Mouse (Mus musculus): ENCODE data around the gene Dpp4. TPM values are rescaled to one million over a fixed set of nuclear protein-coding genes. Genes with fewer than 3 reads are reported as not detected.

Gene Dpp4
- polyA plus RNA-seq, 1 experiment = not detected

DNA sequence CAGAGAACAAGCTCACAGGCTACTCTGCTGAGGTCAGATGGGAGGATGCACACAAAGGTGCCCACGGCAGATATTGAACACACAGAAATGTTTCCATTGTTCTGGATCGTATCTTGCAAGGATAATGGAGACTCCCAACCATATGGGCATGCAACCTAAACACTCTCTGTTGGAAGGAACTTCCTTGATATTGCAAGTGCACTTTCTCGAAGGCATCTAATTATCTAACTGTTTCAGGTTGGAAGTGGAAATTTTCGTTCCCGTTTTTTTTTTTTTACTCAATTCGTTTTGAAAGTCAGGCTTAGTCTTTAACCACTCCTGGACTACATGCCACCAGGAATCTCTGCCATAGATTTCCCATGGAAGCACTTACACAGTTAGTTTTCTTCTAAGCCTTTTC lies 51.2 kb downstream of the Dpp4 start:
- peaks cover 3% of the 10 kb centered on the region for H3K27me3 ChIP-seq (ENCODE audit: control insufficient read depth, insufficient read depth, insufficient read length)
- no peaks in the 10 kb centered on the region for H3K79me3 ChIP-seq (ENCODE audit: low read depth)
- H3ac ChIP-seq (ENCODE audit: control insufficient read depth, insufficient read length, low read depth) = no peak overlapping the region
- H3K36me3 ChIP-seq (ENCODE audit: control insufficient read depth, insufficient read depth) = no peaks in the 10 kb centered on the region
- H3K4me3 ChIP-seq (ENCODE audit: insufficient read depth, poor library complexity, severe bottlenecking) = no peak overlapping the region
- no peak for TF ChIP-seq MAX (IDR thresholded peaks at IDR 0.05)
- H3K79me2 ChIP-seq (ENCODE audit: control insufficient read depth, insufficient read depth) = no peaks in the 10 kb centered on the region

GRCm38 (mm10) chr2:62357259-62357658 lies 54.8 kb downstream of the Dpp4 start:
- H3K36me3 ChIP-seq (ENCODE audit: control insufficient read depth, insufficient read depth) = no peaks in the 10 kb centered on the region
- no peaks in the 10 kb centered on the region for H3K79me3 ChIP-seq (ENCODE audit: low read depth)
- H3K27me3 ChIP-seq (ENCODE audit: control insufficient read depth, insufficient read depth, insufficient read length) = peaks cover 3% of the 10 kb centered on the region
- TF ChIP-seq USF1 (IDR thresholded peaks at IDR 0.05; ENCODE audit: low read depth) = no peak
- no peak for TF ChIP-seq MYOG (IDR thresholded peaks at IDR 0.05; ENCODE audit: control insufficient read depth, extremely low read depth, insufficient read length)
- no peak for TF ChIP-seq CEBPB (IDR thresholded peaks at IDR 0.05; ENCODE audit: low read depth)
- no peak for TF ChIP-seq FOSL1 (IDR thresholded peaks at IDR 0.05; ENCODE audit: insufficient read depth, low read length, poor library complexity, severe bottlenecking)
- TF ChIP-seq MYOD1 (IDR thresholded peaks at IDR 0.05; ENCODE audit: control insufficient read depth, insufficient read length, low read depth) = no peak
- TF ChIP-seq MAX (IDR thresholded peaks at IDR 0.05) = no peak
- no peak for TF ChIP-seq CTCF (IDR thresholded peaks at IDR 0.05; ENCODE audit: control insufficient read depth, insufficient read depth, insufficient read length)
- H3K79me2 ChIP-seq (ENCODE audit: control insufficient read depth, insufficient read depth) = no peaks in the 10 kb centered on the region
- no peak overlapping the region for H3K4me3 ChIP-seq (ENCODE audit: insufficient read depth, poor library complexity, severe bottlenecking)
- no peak overlapping the region for H3ac ChIP-seq (ENCODE audit: control insufficient read depth, insufficient read length, low read depth)

- H3K79me3 ChIP-seq (ENCODE audit: low read depth) = no peaks in the 10 kb centered on the region
- H3K4me3 ChIP-seq (ENCODE audit: insufficient read depth, poor library complexity, severe bottlenecking) = no peak overlapping the region
- H3ac ChIP-seq (ENCODE audit: control insufficient read depth, insufficient read length, low read depth) = no peak overlapping the region
- H3K79me2 ChIP-seq (ENCODE audit: control insufficient read depth, insufficient read depth) = no peaks in the 10 kb centered on the region
- no peaks in the 10 kb centered on the region for H3K27me3 ChIP-seq (ENCODE audit: control insufficient read depth, insufficient read depth, insufficient read length)
- TF ChIP-seq MYOG (IDR thresholded peaks at IDR 0.05; ENCODE audit: control insufficient read depth, extremely low read depth, insufficient read length) = no peak
- no peak for TF ChIP-seq CEBPB (IDR thresholded peaks at IDR 0.05; ENCODE audit: low read depth)
- TF ChIP-seq MYOD1 (IDR thresholded peaks at IDR 0.05; ENCODE audit: control insufficient read depth, insufficient read length, low read depth) = no peak
- TF ChIP-seq USF1 (IDR thresholded peaks at IDR 0.05; ENCODE audit: low read depth) = no peak
- TF ChIP-seq MAX (IDR thresholded peaks at IDR 0.05) = no peak
- no peak for TF ChIP-seq CTCF (IDR thresholded peaks at IDR 0.05; ENCODE audit: control insufficient read depth, insufficient read depth, insufficient read length)
- TF ChIP-seq FOSL1 (IDR thresholded peaks at IDR 0.05; ENCODE audit: insufficient read depth, low read length, poor library complexity, severe bottlenecking) = no peak
- no peaks in the 10 kb centered on the region for H3K36me3 ChIP-seq (ENCODE audit: control insufficient read depth, insufficient read depth)
Observed at GRCm38 (mm10) chr2:62356606-62357005, 55.4 kb downstream of the Dpp4 start.

DNA sequence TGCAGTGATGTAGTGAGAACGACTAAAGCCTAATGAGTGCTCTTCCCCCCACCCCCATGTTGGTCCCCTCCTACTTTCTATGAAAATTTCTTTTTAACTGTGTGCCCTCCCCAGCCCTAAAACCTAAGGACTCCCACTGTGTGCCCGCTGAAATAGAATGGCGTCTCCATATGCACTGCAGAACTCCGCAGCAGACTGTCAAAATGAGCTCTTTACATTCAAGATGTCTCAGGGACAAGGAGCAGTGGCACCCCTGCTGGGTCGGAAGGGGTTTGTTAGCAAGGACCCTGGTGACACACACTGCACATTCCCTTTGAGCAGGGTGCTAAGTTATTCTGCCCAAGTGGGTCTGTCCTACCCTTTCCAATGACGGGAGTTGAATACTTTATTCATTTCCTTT lies 56.3 kb downstream of the Dpp4 start:
- no peak for TF ChIP-seq MYOG (IDR thresholded peaks at IDR 0.05; ENCODE audit: control insufficient read depth, extremely low read depth, insufficient read length)
- no peak for TF ChIP-seq MAX (IDR thresholded peaks at IDR 0.05)
- no peak for TF ChIP-seq CTCF (IDR thresholded peaks at IDR 0.05; ENCODE audit: control insufficient read depth, insufficient read depth, insufficient read length)
- TF ChIP-seq FOSL1 (IDR thresholded peaks at IDR 0.05; ENCODE audit: insufficient read depth, low read length, poor library complexity, severe bottlenecking) = no peak
- no peak for TF ChIP-seq USF1 (IDR thresholded peaks at IDR 0.05; ENCODE audit: low read depth)
- TF ChIP-seq CEBPB (IDR thresholded peaks at IDR 0.05; ENCODE audit: low read depth) = no peak
- no peak for TF ChIP-seq MYOD1 (IDR thresholded peaks at IDR 0.05; ENCODE audit: control insufficient read depth, insufficient read length, low read depth)
- no peaks in the 10 kb centered on the region for H3K79me3 ChIP-seq (ENCODE audit: low read depth)
- no peak overlapping the region for H3K4me3 ChIP-seq (ENCODE audit: insufficient read depth, poor library complexity, severe bottlenecking)
- H3K36me3 ChIP-seq (ENCODE audit: control insufficient read depth, insufficient read depth) = no peaks in the 10 kb centered on the region
- H3K79me2 ChIP-seq (ENCODE audit: control insufficient read depth, insufficient read depth) = no peaks in the 10 kb centered on the region
- no peaks in the 10 kb centered on the region for H3K27me3 ChIP-seq (ENCODE audit: control insufficient read depth, insufficient read depth, insufficient read length)
- no peak overlapping the region for H3ac ChIP-seq (ENCODE audit: control insufficient read depth, insufficient read length, low read depth)

GRCm38 (mm10) chr2:62352035-62352434 lies 60.0 kb downstream of the Dpp4 start:
- TF ChIP-seq CEBPB (IDR thresholded peaks at IDR 0.05; ENCODE audit: low read depth) = no peak
- TF ChIP-seq MAX (IDR thresholded peaks at IDR 0.05) = no peak
- TF ChIP-seq CTCF (IDR thresholded peaks at IDR 0.05; ENCODE audit: control insufficient read depth, insufficient read depth, insufficient read length) = no peak
- TF ChIP-seq MYOG (IDR thresholded peaks at IDR 0.05; ENCODE audit: control insufficient read depth, extremely low read depth, insufficient read length) = no peak
- TF ChIP-seq FOSL1 (IDR thresholded peaks at IDR 0.05; ENCODE audit: insufficient read depth, low read length, poor library complexity, severe bottlenecking) = no peak
- no peak for TF ChIP-seq MYOD1 (IDR thresholded peaks at IDR 0.05; ENCODE audit: control insufficient read depth, insufficient read length, low read depth)
- TF ChIP-seq USF1 (IDR thresholded peaks at IDR 0.05; ENCODE audit: low read depth) = no peak
- H3ac ChIP-seq (ENCODE audit: control insufficient read depth, insufficient read length, low read depth) = no peak overlapping the region
- no peaks in the 10 kb centered on the region for H3K79me2 ChIP-seq (ENCODE audit: control insufficient read depth, insufficient read depth)
- no peaks in the 10 kb centered on the region for H3K79me3 ChIP-seq (ENCODE audit: low read depth)
- H3K27me3 ChIP-seq (ENCODE audit: control insufficient read depth, insufficient read depth, insufficient read length) = no peaks in the 10 kb centered on the region
- H3K36me3 ChIP-seq (ENCODE audit: control insufficient read depth, insufficient read depth) = no peaks in the 10 kb centered on the region
- H3K4me3 ChIP-seq (ENCODE audit: insufficient read depth, poor library complexity, severe bottlenecking) = no peak overlapping the region

DNA sequence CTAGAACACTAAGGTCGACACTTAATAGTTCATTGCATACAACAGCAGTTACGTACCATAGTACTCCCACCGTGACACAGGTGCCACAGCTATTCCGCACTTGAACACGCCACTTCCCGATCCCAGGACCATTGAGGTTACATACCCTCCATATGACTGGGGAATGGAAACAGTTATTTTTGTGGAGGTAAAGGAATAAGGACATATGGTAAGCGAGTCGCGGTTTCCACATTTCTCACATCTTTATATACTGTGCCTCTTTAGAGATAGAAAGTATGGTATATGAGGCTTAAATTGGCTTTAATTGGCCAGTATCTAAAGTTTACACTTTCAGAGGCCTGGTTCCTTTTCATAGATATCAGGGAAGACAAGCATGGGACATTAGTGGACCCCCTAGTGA lies 64.3 kb downstream of the Dpp4 start:
- TF ChIP-seq MYOD1 (IDR thresholded peaks at IDR 0.05; ENCODE audit: control insufficient read depth, insufficient read length, low read depth) = no peak
- no peak for TF ChIP-seq MYOG (IDR thresholded peaks at IDR 0.05; ENCODE audit: control insufficient read depth, extremely low read depth, insufficient read length)
- no peak for TF ChIP-seq MAX (IDR thresholded peaks at IDR 0.05)
- TF ChIP-seq CTCF (IDR thresholded peaks at IDR 0.05; ENCODE audit: control insufficient read depth, insufficient read depth, insufficient read length) = no peak
- no peak for TF ChIP-seq CEBPB (IDR thresholded peaks at IDR 0.05; ENCODE audit: low read depth)
- TF ChIP-seq FOSL1 (IDR thresholded peaks at IDR 0.05; ENCODE audit: insufficient read depth, low read length, poor library complexity, severe bottlenecking) = no peak
- no peak for TF ChIP-seq USF1 (IDR thresholded peaks at IDR 0.05; ENCODE audit: low read depth)
- H3K79me3 ChIP-seq (ENCODE audit: low read depth) = no peaks in the 10 kb centered on the region
- H3ac ChIP-seq (ENCODE audit: control insufficient read depth, insufficient read length, low read depth) = no peak overlapping the region
- H3K4me3 ChIP-seq (ENCODE audit: insufficient read depth, poor library complexity, severe bottlenecking) = no peak overlapping the region
- H3K79me2 ChIP-seq (ENCODE audit: control insufficient read depth, insufficient read depth) = no peaks in the 10 kb centered on the region
- H3K27me3 ChIP-seq (ENCODE audit: control insufficient read depth, insufficient read depth, insufficient read length) = no peaks in the 10 kb centered on the region
- H3K36me3 ChIP-seq (ENCODE audit: control insufficient read depth, insufficient read depth) = no peaks in the 10 kb centered on the region
